Mouse (Mus musculus) CD4-positive, CD25-positive, alpha-beta regulatory T cell, adult 4 months (primary cell): ENCODE results near the gene Dscaml1. TPM values are rescaled to one million over a fixed set of nuclear protein-coding genes. Genes with fewer than 3 reads are reported as not detected.

Experiments
- ATAC-seq: one replicate; pipeline ENCODE4 v1.8.0; 2017
- polyA plus RNA-seq, 2 experiments: library from polyadenylated mRNA; unstranded; fragments of 100-300 nt; shearing (Covaris generic); gene quantifications; one replicate each; pipeline ENCODE4 v1.2.1; 2017

Gene Dscaml1
- polyA plus RNA-seq, 2 experiments from 2014 or later = not detected

GRCm38 (mm10) chr9:45457200-45457599 lies 30.8 kb downstream of the Dscaml1 start:
- ATAC-seq = no peak

- ATAC-seq = no peak
These were observed 31.9 kb downstream of the Dscaml1 start for GRCm38 (mm10) chr9:45458363-45458762.

- ATAC-seq = no peak
These were observed 39.1 kb downstream of the Dscaml1 start for GRCm38 (mm10) chr9:45465396-45466019.

GRCm38 (mm10) chr9:45468235-45468634 lies 41.8 kb downstream of the Dscaml1 start:
- ATAC-seq = no peak

GRCm38 (mm10) chr9:45470746-45471471 lies 44.5 kb downstream of the Dscaml1 start:
- no peak for ATAC-seq

GRCm38 (mm10) chr9:45471691-45472090 lies 45.3 kb downstream of the Dscaml1 start:
- ATAC-seq = no peak

GRCm38 (mm10) chr9:45474874-45475273 lies 48.4 kb downstream of the Dscaml1 start:
- no peak for ATAC-seq

GRCm38 (mm10) chr9:45480936-45481335 lies 54.5 kb downstream of the Dscaml1 start:
- ATAC-seq = no peak

- no peak for ATAC-seq
These were observed 60.2 kb downstream of the Dscaml1 start for GRCm38 (mm10) chr9:45486665-45487074.

- ATAC-seq = no peak
These were observed 60.9 kb downstream of the Dscaml1 start for GRCm38 (mm10) chr9:45487179-45487801.

GRCm38 (mm10) chr9:45490899-45491298 lies 64.5 kb downstream of the Dscaml1 start:
- no peak for ATAC-seq

- ATAC-seq = no peak
These were observed 68.5 kb downstream of the Dscaml1 start for GRCm38 (mm10) chr9:45494889-45495288.

- ATAC-seq = no peak
These were observed 69.9 kb downstream of the Dscaml1 start for GRCm38 (mm10) chr9:45496340-45496739.

GRCm38 (mm10) chr9:45496944-45497343 lies 70.5 kb downstream of the Dscaml1 start:
- ATAC-seq = no peak

GRCm38 (mm10) chr9:45499267-45499666 lies 72.8 kb downstream of the Dscaml1 start:
- ATAC-seq = no peak

GRCm38 (mm10) chr9:45500071-45500595 lies 73.7 kb downstream of the Dscaml1 start:
- ATAC-seq = no peak

- ATAC-seq = no peak
These were observed 75.0 kb downstream of the Dscaml1 start for GRCm38 (mm10) chr9:45501295-45501927.

- no peak for ATAC-seq
These were observed 75.7 kb downstream of the Dscaml1 start for GRCm38 (mm10) chr9:45501963-45502641.

GRCm38 (mm10) chr9:45504977-45505376 lies 78.5 kb downstream of the Dscaml1 start:
- ATAC-seq = no peak

GRCm38 (mm10) chr9:45505487-45505939 lies 79.1 kb downstream of the Dscaml1 start:
- no peak for ATAC-seq

- ATAC-seq = no peak
These were observed 81.1 kb downstream of the Dscaml1 start for GRCm38 (mm10) chr9:45507482-45507881.

GRCm38 (mm10) chr9:45510806-45511546 lies 84.5 kb downstream of the Dscaml1 start:
- ATAC-seq = no peak
